Mouse (Mus musculus): ENCODE measurements at regions not wholly inside any gene's neighbourhood (a gene's known extent, or its start where the extent isn't known, plus 50 kb on each side); places are given as distances from the start of the nearest gene placed in this dataset.

GRCm38 (mm10) chr5:11983452-11983851 lies 65.6 kb downstream of the 4933402N22Rik start:
- no peak for DNase-seq

- no peak for DNase-seq
Observed at GRCm38 (mm10) chr5:11989140-11989539, 71.3 kb downstream of the 4933402N22Rik start.

- DNase-seq: no peak
Observed at GRCm38 (mm10) chr5:12000777-12001176, 82.9 kb downstream of the 4933402N22Rik start.

- no peak for DNase-seq
Observed at GRCm38 (mm10) chr5:12006473-12006872, 88.6 kb downstream of the 4933402N22Rik start.

GRCm38 (mm10) chr5:12016332-12016731 lies 98.5 kb downstream of the 4933402N22Rik start:
- no peak for DNase-seq

GRCm38 (mm10) chr5:12020489-12020888 lies 102.6 kb downstream of the 4933402N22Rik start:
- no peak for DNase-seq

GRCm38 (mm10) chr5:12024705-12025383 lies 107.0 kb downstream of the 4933402N22Rik start:
- DNase-seq: no peak

- peak; percentile 50 for DNase-seq
Observed at GRCm38 (mm10) chr5:12030002-12030401, 112.2 kb downstream of the 4933402N22Rik start.

- no peak for DNase-seq
Observed at GRCm38 (mm10) chr5:12049806-12050205, 132.0 kb downstream of the 4933402N22Rik start.

GRCm38 (mm10) chr5:12080191-12080590 lies 162.3 kb downstream of the 4933402N22Rik start:
- no peak for DNase-seq

GRCm38 (mm10) chr5:12093680-12094079 lies 175.8 kb downstream of the 4933402N22Rik start:
- no peak for DNase-seq

- no peak for DNase-seq
Observed at GRCm38 (mm10) chr5:12116587-12117354, 198.9 kb downstream of the 4933402N22Rik start.

- DNase-seq: no peak
Observed at GRCm38 (mm10) chr5:12124935-12125334, 207.1 kb downstream of the 4933402N22Rik start.

- DNase-seq: no peak
Observed at GRCm38 (mm10) chr5:12127484-12128265, 209.8 kb downstream of the 4933402N22Rik start.

GRCm38 (mm10) chr5:12138961-12139360 lies 221.1 kb downstream of the 4933402N22Rik start:
- no peak for DNase-seq

- no peak for DNase-seq
Observed at GRCm38 (mm10) chr5:12153295-12153694, 229.9 kb upstream of the Sema3d start.

- DNase-seq: no peak
Observed at GRCm38 (mm10) chr5:12154551-12155091, 228.6 kb upstream of the Sema3d start.

- no peak for DNase-seq
Observed at GRCm38 (mm10) chr5:12191681-12192080, 191.5 kb upstream of the Sema3d start.

GRCm38 (mm10) chr5:12207452-12207851 lies 175.7 kb upstream of the Sema3d start:
- no peak for DNase-seq

- DNase-seq: no peak
Observed at GRCm38 (mm10) chr5:12209631-12210030, 173.6 kb upstream of the Sema3d start.

GRCm38 (mm10) chr5:12213448-12213847 lies 169.7 kb upstream of the Sema3d start:
- no peak for DNase-seq

- no peak for DNase-seq
Observed at GRCm38 (mm10) chr5:12219424-12220107, 163.6 kb upstream of the Sema3d start.

GRCm38 (mm10) chr5:12222622-12223021 lies 160.6 kb upstream of the Sema3d start:
- no peak for DNase-seq
